Mouse (Mus musculus) forebrain, embryonic 10.5 days (tissue): Measurements from ENCODE around the gene Nup210. TPM values are rescaled to one million over a fixed set of nuclear protein-coding genes. Genes with fewer than 3 reads are reported as not detected.

Source experiments
- DNase-seq: peaks from one replicate; pipeline ENCODE4 v3.0.0-alpha.2; 2017; ENCODE audit warnings: low spot score; ENCODE audit errors: extremely low spot score
- H3K27ac ChIP-seq: fragments of 300-500 bp; sonication (generic); 2 replicates; pipeline ENCODE4 v1.5.1; 2016; ENCODE audit warnings: mild to moderate bottlenecking
- H3K27me3 ChIP-seq: fragments of 300-500 bp; sonication (generic); 2 replicates; pipeline ENCODE4 v1.6.1; 2016; ENCODE audit warnings: mild to moderate bottlenecking; ENCODE audit not compliant: poor library complexity, severe bottlenecking
- H3K36me3 ChIP-seq: fragments of 300-500 bp; sonication (generic); replicated peaks from 2 replicates; pipeline ENCODE4 v1.6.1; 2016; ENCODE audit warnings: mild to moderate bottlenecking, moderate library complexity
- H3K4me1 ChIP-seq: fragments of 300-500 bp; sonication (generic); 2 replicates; pipeline ENCODE4 v1.6.1; 2016
- H3K4me3 ChIP-seq: fragments of 300-500 bp; sonication (generic); 2 replicates; pipeline ENCODE4 v1.5.1; 2016; ENCODE audit warnings: mild to moderate bottlenecking, moderate library complexity
- H3K9me3 ChIP-seq: fragments of 300-500 bp; sonication (generic); 2 replicates; pipeline ENCODE4 v1.6.1; 2016; ENCODE audit warnings: mild to moderate bottlenecking, moderate library complexity
- WGBS: fragments of 180-500 bp; shearing (Covaris S2); methylation state at CpG from one replicate; pipeline ENCODE4 v1.1.7; 2016; 5-methylcytosine and 5-hydroxymethylcytosine counted together
- polyA plus RNA-seq: library from polyadenylated mRNA; unstranded; fragments of >200 nt; fragmentation: Nextera tagmentation; extraction: Ambion mirVana; gene quantifications from 2 replicates; pipeline ENCODE4 v1.2.1, GENCODE M21; 2016

The Nup210 gene
- polyA plus RNA-seq, 1 experiment from 2014 or later = 41.6 TPM

GRCm38 (mm10) chr6:91001566-91001965 is 115.1 kb downstream of the Nup210 start:
- DNase-seq = no peak
- Histone ChIP-seq H3K27me3 (peaks cover 29% of the 10 kb centered on the region), H3K9me3 (no peaks in the 10 kb centered on the region), H3K4me3 (no peak overlapping the region; the same call in 1 of the 2 replicates), H3K36me3 (no peaks in the 10 kb centered on the region), H3K4me1 (peaks cover 21% of the 10 kb centered on the region), H3K27ac (no peak overlapping the region)
- 38% methylated on average over 7 of the region's 7 CpGs for whole genome bisulfite sequencing

GRCm38 (mm10) chr6:91000819-91001525 is 115.7 kb downstream of the Nup210 start:
- H3K27me3 ChIP-seq = peaks cover 29% of the 10 kb centered on the region
- WGBS = 8% methylated on average over 15 of the region's 15 CpGs
- peak overlapping the region; percentile 40 for H3K4me3 ChIP-seq
- H3K4me1 ChIP-seq = peaks cover 21% of the 10 kb centered on the region
- DNase-seq = no peak
- no peaks in the 10 kb centered on the region for H3K9me3 ChIP-seq
- no peaks in the 10 kb centered on the region for H3K36me3 ChIP-seq
- H3K27ac ChIP-seq = peak overlapping the region; percentile 53; the same call in 1 of the 2 replicates

- WGBS = 94% methylated on average over 4 of the region's 4 CpGs
- DNase-seq = no peak
- Histone ChIP-seq H3K4me3 (no peak overlapping the region), H3K27me3 (peaks cover 29% of the 10 kb centered on the region), H3K9me3 (no peaks in the 10 kb centered on the region), H3K27ac (no peak overlapping the region), H3K4me1 (peaks cover 21% of the 10 kb centered on the region), H3K36me3 (no peaks in the 10 kb centered on the region)
Measured at GRCm38 (mm10) chr6:90999176-90999575, 117.5 kb downstream of the Nup210 start.

- H3K4me1 ChIP-seq = peaks cover 15% of the 10 kb centered on the region
- DNase-seq = no peak
- WGBS = 94% methylated on average over 3 of the region's 3 CpGs
- peaks cover 27% of the 10 kb centered on the region for H3K27me3 ChIP-seq
- no peak overlapping the region for H3K4me3 ChIP-seq
- peaks cover 16% of the 10 kb centered on the region; the same call in 1 of the 2 replicates for H3K9me3 ChIP-seq
- no peak overlapping the region for H3K27ac ChIP-seq
- H3K36me3 ChIP-seq = no peaks in the 10 kb centered on the region
Measured at GRCm38 (mm10) chr6:90997025-90997424, 119.6 kb downstream of the Nup210 start.

- no peak overlapping the region for H3K27ac ChIP-seq
- peaks cover 18% of the 10 kb centered on the region for H3K27me3 ChIP-seq
- 94% methylated on average over 2 of the region's 2 CpGs for WGBS
- DNase-seq = no peak
- H3K4me1 ChIP-seq = peaks cover 8% of the 10 kb centered on the region
- H3K9me3 ChIP-seq = peaks cover 18% of the 10 kb centered on the region; the same call in 1 of the 2 replicates
- no peak overlapping the region for H3K4me3 ChIP-seq
- H3K36me3 ChIP-seq = no peaks in the 10 kb centered on the region
Measured at GRCm38 (mm10) chr6:90996181-90996580, 120.4 kb downstream of the Nup210 start.

GRCm38 (mm10) chr6:90988648-90989317 is 127.8 kb downstream of the Nup210 start, which contains the start of gene Iqsec1:
TSS of gene Iqsec1 (minus strand) at chr6:90988685.
- Histone ChIP-seq H3K9me3 (peaks cover 22% of the 10 kb centered on the region; the same call in 1 of the 2 replicates), H3K36me3 (no peaks in the 10 kb centered on the region), H3K4me1 (peaks cover 46% of the 10 kb centered on the region), H3K4me3 (peak within 1 kb of the TSS; percentile 75), H3K27me3 (peaks cover 37% of the 10 kb centered on the region), H3K27ac (peak within 1 kb of the TSS; percentile 86)
- DNase-seq = peak; percentile 97
- under 1% methylated on average over 39 of the region's 39 CpGs for WGBS

GRCm38 (mm10) chr6:90988299-90988625 is 128.4 kb downstream of the Nup210 start:
- peaks cover 46% of the 10 kb centered on the region for H3K4me1 ChIP-seq
- DNase-seq = no peak
- H3K27ac ChIP-seq = peak overlapping the region; percentile 86
- H3K9me3 ChIP-seq = peaks cover 17% of the 10 kb centered on the region; the same call in 1 of the 2 replicates
- peaks cover 37% of the 10 kb centered on the region for H3K27me3 ChIP-seq
- H3K36me3 ChIP-seq = no peaks in the 10 kb centered on the region
- peak overlapping the region; percentile 75 for H3K4me3 ChIP-seq
- WGBS = 3% methylated on average over 56 of the region's 59 CpGs

GRCm38 (mm10) chr6:90987561-90988298 is 128.9 kb downstream of the Nup210 start:
- Histone ChIP-seq H3K27ac (peak overlapping the region; percentile 86), H3K4me1 (peaks cover 46% of the 10 kb centered on the region), H3K9me3 (peaks cover 11% of the 10 kb centered on the region; the same call in 1 of the 2 replicates), H3K36me3 (no peaks in the 10 kb centered on the region), H3K27me3 (peaks cover 37% of the 10 kb centered on the region), H3K4me3 (peak overlapping the region; percentile 75)
- WGBS = under 1% methylated on average over 75 of the region's 76 CpGs
- peak; percentile 51 for DNase-seq

GRCm38 (mm10) chr6:90984101-90984500 is 132.5 kb downstream of the Nup210 start:
- Histone ChIP-seq H3K9me3 (no peaks in the 10 kb centered on the region), H3K27me3 (peaks cover 37% of the 10 kb centered on the region), H3K4me3 (no peak overlapping the region), H3K36me3 (no peaks in the 10 kb centered on the region), H3K4me1 (peaks cover 42% of the 10 kb centered on the region), H3K27ac (no peak overlapping the region)
- 64% methylated on average over 3 of the region's 3 CpGs for WGBS
- no peak for DNase-seq

GRCm38 (mm10) chr6:90974279-90974678 is 142.3 kb downstream of the Nup210 start:
- no peak for DNase-seq
- Histone ChIP-seq H3K27me3 (no peaks in the 10 kb centered on the region), H3K4me3 (no peak overlapping the region), H3K9me3 (no peaks in the 10 kb centered on the region), H3K27ac (no peak overlapping the region), H3K4me1 (peaks cover 10% of the 10 kb centered on the region), H3K36me3 (no peaks in the 10 kb centered on the region)
- 82% methylated on average over 2 of the region's 2 CpGs for WGBS

GRCm38 (mm10) chr6:90969341-90969871 is 147.2 kb downstream of the Nup210 start:
- no peaks in the 10 kb centered on the region for H3K27me3 ChIP-seq
- H3K27ac ChIP-seq = peak overlapping the region; percentile 69; the same call in 1 of the 2 replicates
- 58% methylated on average over 2 of the region's 2 CpGs for WGBS
- no peaks in the 10 kb centered on the region for H3K9me3 ChIP-seq
- peaks cover 16% of the 10 kb centered on the region for H3K4me1 ChIP-seq
- H3K36me3 ChIP-seq = no peaks in the 10 kb centered on the region
- no peak for DNase-seq
- H3K4me3 ChIP-seq = no peak overlapping the region
